Mouse (Mus musculus): ENCODE data around the gene Pear1.

GRCm38 (mm10) chr3:87745036-87745659 is 79.0 kb downstream of the Pear1 start:
- TF ChIP-seq CTCF (conservative IDR thresholded peaks at IDR 0.05; ENCODE audit: low read length), result no peak
- TF ChIP-seq POU5F1 (IDR thresholded peaks at IDR 0.05; ENCODE audit: borderline replicate concordance, low read length), result no peak
